8 mouse cellular contexts compared by ENCODE assay signal in the genomic region with DNA sequence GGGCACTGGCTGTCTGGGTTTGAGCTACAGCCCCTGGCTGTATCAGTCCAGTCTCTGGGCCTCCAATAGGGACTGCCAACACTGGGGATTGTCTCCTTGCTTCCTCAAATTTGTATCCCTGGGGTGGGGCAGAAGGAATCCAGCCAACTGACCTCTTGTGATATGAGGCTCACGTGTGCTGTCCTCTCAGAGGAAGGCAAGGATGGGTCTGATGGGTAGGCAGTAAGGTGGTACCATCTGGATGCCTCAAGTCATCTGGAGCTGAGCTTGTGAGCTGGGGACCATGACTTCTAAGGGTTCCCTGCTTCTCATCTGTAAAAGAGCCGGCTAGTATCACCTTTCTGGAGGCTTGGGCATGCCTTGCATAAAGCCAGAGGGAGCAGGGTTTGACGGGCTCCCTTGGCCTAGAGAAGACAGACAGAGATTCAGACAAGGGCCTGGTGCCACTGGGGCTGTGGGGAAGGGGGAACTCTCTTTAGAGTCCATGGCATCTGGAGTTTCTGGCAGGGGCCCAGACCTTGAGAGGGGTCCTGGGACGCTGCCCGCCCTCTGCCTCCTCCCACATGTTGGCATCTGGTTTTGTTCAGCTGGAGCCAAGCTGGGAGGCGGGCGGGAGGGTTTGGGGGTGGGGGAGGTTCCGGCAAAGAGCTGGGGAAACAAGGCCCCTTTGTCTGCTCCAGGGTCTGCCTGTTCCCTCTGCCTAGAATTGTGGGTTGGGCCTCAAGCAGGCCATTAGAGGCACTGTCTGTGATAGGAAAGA. TPM values are rescaled to one million over a fixed set of nuclear protein-coding genes. Genes with fewer than 3 reads are reported as not detected.
DNase-seq lines count a peak whose midpoint lies in the region; ATAC-seq lines count a peak whose summit lies in the region.
"Had no signal": no experiment of that assay in that cellular context is flagged by ENCODE, and none has a peak within 500 bp of the region (broad histone marks: within the 10 kb centered on the region; RNA-seq: fewer than 3 reads in every experiment).

No protein-coding gene starts in this region.

- peak overlapping the region; percentile 62 for H3K27ac ChIP-seq in neural tube, embryonic 11.5 days (ENCODE audit: low read depth, low read length)

- H3K27me3 ChIP-seq in neural tube, embryonic 11.5 days (ENCODE audit: control insufficient read depth, insufficient read depth, low read length) = no peaks in the 10 kb centered on the region

- 39% methylated on average over 8 of the region's 8 CpGs for WGBS in neural tube, embryonic 11.5 days

- H3K4me1 ChIP-seq in neural tube, embryonic 11.5 days (ENCODE audit: control insufficient read depth, insufficient read depth, low read length) = peaks cover 5% of the 10 kb centered on the region

- no peak overlapping the region for H3K4me2 ChIP-seq in neural tube, embryonic 11.5 days (ENCODE audit: low read depth)

- H3K36me3 ChIP-seq in neural tube, embryonic 11.5 days (ENCODE audit: control insufficient read depth, insufficient read depth, low read length) = no peaks in the 10 kb centered on the region

- no peak for ATAC-seq in neural tube, embryonic 11.5 days (ENCODE audit: insufficient read depth, low FRiP score, low TSS enrichment)

- H3K9me3 ChIP-seq in neural tube, embryonic 11.5 days (ENCODE audit: control insufficient read depth, low read length) = no peaks in the 10 kb centered on the region

- no peak overlapping the region for H3K4me3 ChIP-seq in neural tube, embryonic 11.5 days (ENCODE audit: low read depth, low read length)
- H3K4me3 ChIP-seq: myocyte had no signal

- peak; percentile 85 for DNase-seq in brain, adult 2 months (ENCODE audit: low read depth, low spot score)
- peak; percentile 79 to 87 for DNase-seq in cerebellum, postnatal 10 days
- DNase-seq in frontal cortex, postnatal 10 days (ENCODE audit: low spot score in 2 of 2) = peak; percentile 68 to 74
- peak; percentile 68 to 82 for DNase-seq in layer of hippocampus, postnatal 14 days (ENCODE audit: low spot score in 2 of 2)
- DNase-seq in neural tube, embryonic 11.5 days (ENCODE audit: low spot score) = peak; percentile 66
- DNase-seq in spleen, adult 18-20 months = no peak
- no peak for DNase-seq in urinary bladder, postnatal 36 days (ENCODE audit: low spot score in 2 of 2)

- H3K9ac ChIP-seq in neural tube, embryonic 11.5 days (ENCODE audit: low read length) = 0 out of 2 replicates have a peak overlapping the region, but pooled peaks have one; percentile 4

RNA-seq across cellular contexts. Expression of a gene that starts 11.6 kb away (rescaled TPM):
- 10 to 100 TPM; 11.4 to 13.1 TPM for total RNA-seq in layer of hippocampus, postnatal 14 days (2021)
- 28.4 and 28.8 TPM in 2 replicates for polyA plus RNA-seq in neural tube, embryonic 11.5 days (2014; fragmentation: Nextera tagmentation; extraction: Ambion mirVana)

RNA-seq across cellular contexts. Expression of a gene that starts 44.1 kb away (rescaled TPM):
- total RNA-seq in layer of hippocampus, postnatal 14 days (2021) = 100 to 1,000 TPM; 112 to 113 TPM
- 13.4 and 15.0 TPM in 2 replicates for polyA plus RNA-seq in neural tube, embryonic 11.5 days (2014; fragmentation: Nextera tagmentation; extraction: Ambion mirVana)

Comparison
In these comparisons a context has a peak if more than half of its experiments do, and no peak if none do; other contexts are left out.
1. DNase-seq: peak in brain, adult 2 months (single experiment), cerebellum, postnatal 10 days (2 of 2), frontal cortex, postnatal 10 days (2 of 2), layer of hippocampus, postnatal 14 days (2 of 2) and neural tube, embryonic 11.5 days (single experiment); none in spleen, adult 18-20 months (0 of 2) and urinary bladder, postnatal 36 days (0 of 2).